Mouse (Mus musculus) myocyte (in vitro differentiated cells): Measurements from ENCODE around the gene Ffar2.

Experiments
- CEBPB ChIP-seq: IDR thresholded peaks from 2 replicates; pipeline ENCODE4 v1.6.1; 2011; ENCODE audit warnings: mild to moderate bottlenecking, moderate library complexity; ENCODE audit not compliant: poor library complexity, insufficient read depth, severe bottlenecking
- E2F4 ChIP-seq: IDR thresholded peaks from one replicate; pipeline ENCODE4 v1.6.1; 2011; ENCODE audit warnings: mild to moderate bottlenecking, control low read depth, moderate library complexity; ENCODE audit not compliant: insufficient read depth
- POLR2A ChIP-seq: IDR thresholded peaks from one replicate; pipeline ENCODE4 v1.6.1; 2011; ENCODE audit warnings: low read depth, mild to moderate bottlenecking, control low read depth, moderate library complexity; ENCODE audit not compliant: insufficient read length
- TCF3 ChIP-seq: IDR thresholded peaks from one replicate; pipeline ENCODE4 v1.6.1; 2011; ENCODE audit warnings: low read depth, control low read depth; ENCODE audit not compliant: insufficient read length
- USF1 ChIP-seq: IDR thresholded peaks from one replicate; pipeline ENCODE4 v1.6.1; 2011; ENCODE audit warnings: low read depth, mild to moderate bottlenecking, control low read depth, moderate library complexity

- no peak for TF ChIP-seq USF1
- no peak for TF ChIP-seq TCF3
- TF ChIP-seq POLR2A = no peak
- no peak for TF ChIP-seq CEBPB
- TF ChIP-seq E2F4 = no peak
These were observed 2.0 kb downstream of the Ffar2 start for GRCm38 (mm10) chr7:30821532-30821931.
